Mouse (Mus musculus): ENCODE measurements around the gene Arl10. TPM values are rescaled to one million over a fixed set of nuclear protein-coding genes. Genes with fewer than 3 reads are reported as not detected.

The Arl10 gene
- polyA plus RNA-seq, 1 experiment from 2014 or later = 84.9 TPM

GRCm38 (mm10) chr13:54589414-54589995, 14.7 kb downstream of the Arl10 start:
- H3K36me3 ChIP-seq = peaks cover 31% of the 10 kb centered on the region
- H3K9ac ChIP-seq (replicated peaks) = peak overlapping the region; percentile 56
- H3K4me3 ChIP-seq (replicated peaks) = peak overlapping the region; percentile 90
- WGBS = under 1% methylated on average over 24 of the region's 24 CpGs
- no peaks in the 10 kb centered on the region for H3K27me3 ChIP-seq
- H3K9me3 ChIP-seq = no peaks in the 10 kb centered on the region
- H3K4me1 ChIP-seq (replicated peaks) = peaks cover 28% of the 10 kb centered on the region
- peak overlapping the region; percentile 44; the same call in 1 of the 2 replicates for H3K27ac ChIP-seq
- peak; percentile 59 for ATAC-seq
- peak overlapping the region; percentile 81 for H3K4me2 ChIP-seq (replicated peaks)

GRCm38 (mm10) chr13:54589996-54590951, 15.5 kb downstream of the Arl10 start, which contains the start of the genes Nop16 and Higd2a:
Nop16 (minus strand) TSS chr13:54590090.
Higd2a (plus strand) TSS chr13:54590207.
- H3K36me3 ChIP-seq = peaks cover 25% of the 10 kb centered on the region
- under 1% methylated on average over 51 of the region's 51 CpGs for WGBS
- H3K4me3 ChIP-seq (replicated peaks) = peak within 1 kb of the TSS; percentile 90
- peak within 1 kb of the TSS; percentile 91 for H3K27ac ChIP-seq
- peak within 1 kb of the TSS; percentile 89 for H3K9ac ChIP-seq (replicated peaks)
- peak; percentile 97 for ATAC-seq
- H3K4me2 ChIP-seq (replicated peaks) = peak within 1 kb of the TSS; percentile 81
- no peaks in the 10 kb centered on the region for H3K9me3 ChIP-seq
- H3K4me1 ChIP-seq (replicated peaks) = peaks cover 28% of the 10 kb centered on the region
- H3K27me3 ChIP-seq = no peaks in the 10 kb centered on the region

GRCm38 (mm10) chr13:54591776-54592356, 17.1 kb downstream of the Arl10 start:
- Histone ChIP-seq H3K27ac (no peak overlapping the region), H3K36me3 (peaks cover 28% of the 10 kb centered on the region), H3K27me3 (no peaks in the 10 kb centered on the region), H3K9me3 (no peaks in the 10 kb centered on the region), H3K4me2 (replicated peaks) (peak overlapping the region; percentile 81), H3K9ac (replicated peaks) (no peak overlapping the region), H3K4me1 (replicated peaks) (peaks cover 28% of the 10 kb centered on the region), H3K4me3 (replicated peaks) (peak overlapping the region; percentile 90; the same call in 1 of the 2 replicates)
- ATAC-seq = no peak
- 94% methylated on average over 8 of the region's 8 CpGs for WGBS

- WGBS = 88% methylated on average over 11 of the region's 11 CpGs
- H3K36me3 ChIP-seq = peaks cover 36% of the 10 kb centered on the region
- ATAC-seq = no peak
- H3K9me3 ChIP-seq = no peaks in the 10 kb centered on the region
- H3K4me2 ChIP-seq (replicated peaks) = no peak overlapping the region
- no peak overlapping the region for H3K27ac ChIP-seq
- H3K9ac ChIP-seq (replicated peaks) = no peak overlapping the region
- no peak overlapping the region for H3K4me3 ChIP-seq (replicated peaks)
- no peaks in the 10 kb centered on the region for H3K27me3 ChIP-seq
- H3K4me1 ChIP-seq (replicated peaks) = peaks cover 27% of the 10 kb centered on the region
Observed at GRCm38 (mm10) chr13:54593617-54594016, 18.8 kb downstream of the Arl10 start.

- Histone ChIP-seq H3K9ac (replicated peaks) (no peak overlapping the region), H3K9me3 (no peaks in the 10 kb centered on the region), H3K27ac (no peak overlapping the region), H3K27me3 (no peaks in the 10 kb centered on the region), H3K36me3 (peaks cover 48% of the 10 kb centered on the region), H3K4me2 (replicated peaks) (no peak overlapping the region), H3K4me1 (replicated peaks) (peaks cover 11% of the 10 kb centered on the region), H3K4me3 (replicated peaks) (no peak overlapping the region)
- no peak for ATAC-seq
- 88% methylated on average over 8 of the region's 8 CpGs for WGBS
Observed at GRCm38 (mm10) chr13:54596107-54596690, 21.4 kb downstream of the Arl10 start.

- Histone ChIP-seq H3K9ac (replicated peaks) (no peak overlapping the region), H3K4me1 (replicated peaks) (peaks cover 4% of the 10 kb centered on the region; the same call in 1 of the 2 replicates), H3K9me3 (no peaks in the 10 kb centered on the region), H3K4me2 (replicated peaks) (no peak overlapping the region), H3K36me3 (peaks cover 48% of the 10 kb centered on the region), H3K27ac (no peak overlapping the region), H3K27me3 (0 out of 2 replicates have a peak, but pooled peaks cover 3% of the 10 kb centered on the region), H3K4me3 (replicated peaks) (no peak overlapping the region)
- WGBS = 78% methylated on average over 5 of the region's 5 CpGs
- no peak for ATAC-seq
Observed at GRCm38 (mm10) chr13:54596870-54597269, 22.1 kb downstream of the Arl10 start.

GRCm38 (mm10) chr13:54598622-54599143, 23.9 kb downstream of the Arl10 start:
- no peak overlapping the region for H3K9ac ChIP-seq (replicated peaks)
- 89% methylated on average over 12 of the region's 12 CpGs for WGBS
- no peak for ATAC-seq

GRCm38 (mm10) chr13:54602639-54603111, 27.9 kb downstream of the Arl10 start:
- peaks cover 33% of the 10 kb centered on the region for H3K36me3 ChIP-seq
- H3K4me2 ChIP-seq (replicated peaks) = no peak overlapping the region
- no peak overlapping the region for H3K27ac ChIP-seq
- H3K4me1 ChIP-seq (replicated peaks) = peaks cover 11% of the 10 kb centered on the region
- no peaks in the 10 kb centered on the region for H3K9me3 ChIP-seq
- H3K4me3 ChIP-seq (replicated peaks) = no peak overlapping the region
- 70% methylated on average over 3 of the region's 3 CpGs for WGBS
- H3K27me3 ChIP-seq = peaks cover 34% of the 10 kb centered on the region
- ATAC-seq = no peak
- H3K9ac ChIP-seq (replicated peaks) = no peak overlapping the region

More at GRCm38 (mm10) chr13:54598622-54599143, 23.9 kb downstream of the Arl10 start:
- Histone ChIP-seq H3K4me1 (replicated peaks) (peaks cover 9% of the 10 kb centered on the region), H3K4me3 (replicated peaks) (no peak overlapping the region), H3K27ac (no peak overlapping the region), H3K9me3 (no peaks in the 10 kb centered on the region), H3K4me2 (replicated peaks) (no peak overlapping the region), H3K36me3 (peaks cover 48% of the 10 kb centered on the region), H3K27me3 (0 out of 2 replicates have a peak, but pooled peaks cover 7% of the 10 kb centered on the region)

GRCm38 (mm10) chr13:54603501-54603900, 28.7 kb downstream of the Arl10 start:
- peaks cover 34% of the 10 kb centered on the region for H3K27me3 ChIP-seq
- H3K9me3 ChIP-seq = no peaks in the 10 kb centered on the region
- no peak overlapping the region for H3K4me3 ChIP-seq (replicated peaks)
- H3K9ac ChIP-seq (replicated peaks) = 0 out of 2 replicates have a peak overlapping the region, but pooled peaks have one; percentile 23
- no peak overlapping the region for H3K27ac ChIP-seq
- no peak for ATAC-seq
- H3K4me2 ChIP-seq (replicated peaks) = no peak overlapping the region
- peaks cover 17% of the 10 kb centered on the region for H3K4me1 ChIP-seq (replicated peaks)
- H3K36me3 ChIP-seq = peaks cover 25% of the 10 kb centered on the region

- H3K4me3 ChIP-seq (replicated peaks) = no peak overlapping the region
- no peaks in the 10 kb centered on the region for H3K9me3 ChIP-seq
- H3K27ac ChIP-seq = no peak overlapping the region
- peaks cover 17% of the 10 kb centered on the region; the same call in 1 of the 2 replicates for H3K36me3 ChIP-seq
- ATAC-seq = no peak
- peaks cover 24% of the 10 kb centered on the region for H3K4me1 ChIP-seq (replicated peaks)
- no peak overlapping the region for H3K4me2 ChIP-seq (replicated peaks)
- WGBS = 24% methylated on average over 4 of the region's 4 CpGs
- peaks cover 34% of the 10 kb centered on the region for H3K27me3 ChIP-seq
- no peak overlapping the region for H3K9ac ChIP-seq (replicated peaks)
Observed at GRCm38 (mm10) chr13:54604221-54604620, 29.4 kb downstream of the Arl10 start.

- peaks cover 12% of the 10 kb centered on the region; the same call in 1 of the 2 replicates for H3K36me3 ChIP-seq
- H3K27me3 ChIP-seq = peaks cover 34% of the 10 kb centered on the region
- no peak overlapping the region for H3K4me3 ChIP-seq (replicated peaks)
- peaks cover 31% of the 10 kb centered on the region for H3K4me1 ChIP-seq (replicated peaks)
- 82% methylated on average over 5 of the region's 5 CpGs for WGBS
- no peak overlapping the region for H3K9ac ChIP-seq (replicated peaks)
- H3K27ac ChIP-seq = no peak overlapping the region
- no peak for ATAC-seq
- H3K4me2 ChIP-seq (replicated peaks) = no peak overlapping the region
- no peaks in the 10 kb centered on the region for H3K9me3 ChIP-seq
Observed at GRCm38 (mm10) chr13:54605426-54605825, 30.6 kb downstream of the Arl10 start.

Measured in midbrain, embryonic 13.5 days (tissue).